Mouse (Mus musculus): ENCODE data around the gene Rab15. TPM values are rescaled to one million over a fixed set of nuclear protein-coding genes. Genes with fewer than 3 reads are reported as not detected.

Gene Rab15
- polyA plus RNA-seq, 1 experiment: 108 TPM

DNA sequence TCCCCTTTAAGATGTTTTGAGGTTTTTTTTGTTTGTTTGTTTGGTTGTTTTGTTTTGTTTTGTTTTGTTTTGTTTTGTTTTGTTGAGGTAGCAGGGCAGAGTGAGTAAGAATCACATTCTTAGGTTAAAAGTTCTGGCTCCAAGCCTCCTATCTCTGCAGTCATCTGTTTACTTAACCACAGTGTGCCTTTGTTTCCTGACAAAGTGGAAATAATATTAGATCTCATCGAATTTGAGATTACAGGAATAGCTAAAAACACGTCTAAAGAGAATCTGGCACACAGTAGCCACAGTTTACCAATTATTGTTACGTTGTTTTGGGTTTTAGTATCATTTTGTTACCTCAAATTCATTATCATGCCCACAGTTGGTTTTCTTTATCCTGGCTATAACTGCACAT, 48.1 kb downstream of the Rab15 start:
- DNase-seq: no peak
- Histone ChIP-seq H3K27ac (ENCODE audit: insufficient read depth, low read length) (no peak overlapping the region), H3K4me3 (replicated peaks; ENCODE audit: insufficient read depth, low read depth, low read length) (no peak overlapping the region), H3K4me1 (ENCODE audit: control insufficient read depth, insufficient read depth, low read length) (no peaks in the 10 kb centered on the region), H3K27me3 (ENCODE audit: control insufficient read depth, insufficient read depth, low read length) (no peaks in the 10 kb centered on the region)
- TF ChIP-seq CTCF (IDR thresholded peaks at IDR 0.05; ENCODE audit: borderline replicate concordance, insufficient read depth, low read depth, low read length) (no peak), POLR2A (IDR thresholded peaks at IDR 0.05; ENCODE audit: borderline replicate concordance, insufficient read depth, low read length) (no peak)
- 79% methylated on average over 3 of the region's 3 CpGs for WGBS

DNA sequence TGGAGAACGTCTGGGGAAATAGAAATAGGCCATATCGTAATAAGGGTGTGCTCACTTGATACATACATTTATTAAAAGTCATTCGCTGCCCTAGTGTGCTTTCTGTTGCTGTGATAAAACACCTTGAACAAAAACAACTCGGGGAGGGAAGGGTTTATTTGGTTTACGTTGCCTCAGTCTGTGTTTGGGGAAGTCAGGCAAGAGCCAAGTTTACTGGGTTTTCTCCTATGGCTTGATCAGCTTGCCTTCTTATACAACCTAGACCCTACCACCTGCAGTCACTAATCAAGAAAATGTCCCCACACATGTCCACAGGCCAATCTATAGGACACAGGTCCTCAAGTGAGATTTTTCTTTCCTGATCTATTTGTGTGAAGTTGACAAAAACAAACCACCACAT, 51.2 kb downstream of the Rab15 start:
- no peaks in the 10 kb centered on the region for H3K27me3 ChIP-seq (ENCODE audit: control insufficient read depth, insufficient read depth, low read length)
- no peak for DNase-seq
- no peaks in the 10 kb centered on the region for H3K4me1 ChIP-seq (ENCODE audit: control insufficient read depth, insufficient read depth, low read length)
- no peak overlapping the region for H3K4me3 ChIP-seq (replicated peaks; ENCODE audit: insufficient read depth, low read depth, low read length)
- no peak for TF ChIP-seq CTCF (IDR thresholded peaks at IDR 0.05; ENCODE audit: borderline replicate concordance, insufficient read depth, low read depth, low read length)
- no peak for TF ChIP-seq POLR2A (IDR thresholded peaks at IDR 0.05; ENCODE audit: borderline replicate concordance, insufficient read depth, low read length)
- WGBS: 90% methylated on average over 5 of the region's 5 CpGs
- H3K27ac ChIP-seq (ENCODE audit: insufficient read depth, low read length): no peak overlapping the region

DNA sequence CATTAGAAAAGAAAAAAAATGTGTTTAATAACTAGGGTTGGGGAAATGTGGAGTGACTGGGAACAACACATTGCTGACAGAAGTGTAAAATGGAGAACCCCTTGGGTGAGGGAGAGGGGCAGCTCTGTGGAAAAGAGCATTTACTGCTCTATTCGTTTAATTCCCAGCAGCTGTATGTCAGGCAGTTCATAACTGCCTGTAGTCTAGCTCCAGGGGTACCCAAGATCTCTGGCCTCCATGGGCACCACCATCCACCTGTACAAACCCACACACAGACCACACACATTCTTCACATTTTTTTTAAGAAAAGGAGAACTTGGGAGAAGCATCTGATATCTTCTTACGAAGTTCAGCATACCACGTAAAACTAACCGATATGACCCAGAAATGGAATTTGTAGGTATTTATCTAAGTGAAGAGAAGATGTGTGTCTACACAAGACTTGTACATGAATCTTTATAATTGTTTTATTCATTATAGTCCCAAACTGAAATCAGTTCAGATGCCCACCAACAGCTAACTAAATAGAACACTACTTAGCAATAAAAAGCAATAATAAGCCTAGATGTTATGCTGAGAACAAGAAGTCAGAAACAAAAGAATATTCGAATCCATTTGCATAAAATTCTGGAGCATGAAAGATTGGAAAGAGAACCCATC, 51.7 kb downstream of the Rab15 start:
- Histone ChIP-seq H3K4me3 (replicated peaks; ENCODE audit: insufficient read depth, low read depth, low read length) (no peak overlapping the region), H3K4me1 (ENCODE audit: control insufficient read depth, insufficient read depth, low read length) (0 out of 2 replicates have a peak, but pooled peaks cover 2% of the 10 kb centered on the region), H3K27ac (ENCODE audit: insufficient read depth, low read length) (no peak overlapping the region), H3K27me3 (ENCODE audit: control insufficient read depth, insufficient read depth, low read length) (no peaks in the 10 kb centered on the region)
- TF ChIP-seq CTCF (IDR thresholded peaks at IDR 0.05; ENCODE audit: borderline replicate concordance, insufficient read depth, low read depth, low read length) (no peak), POLR2A (IDR thresholded peaks at IDR 0.05; ENCODE audit: borderline replicate concordance, insufficient read depth, low read length) (no peak)
- no peak for DNase-seq
- WGBS: 88% methylated on average over 5 of the region's 5 CpGs

DNA sequence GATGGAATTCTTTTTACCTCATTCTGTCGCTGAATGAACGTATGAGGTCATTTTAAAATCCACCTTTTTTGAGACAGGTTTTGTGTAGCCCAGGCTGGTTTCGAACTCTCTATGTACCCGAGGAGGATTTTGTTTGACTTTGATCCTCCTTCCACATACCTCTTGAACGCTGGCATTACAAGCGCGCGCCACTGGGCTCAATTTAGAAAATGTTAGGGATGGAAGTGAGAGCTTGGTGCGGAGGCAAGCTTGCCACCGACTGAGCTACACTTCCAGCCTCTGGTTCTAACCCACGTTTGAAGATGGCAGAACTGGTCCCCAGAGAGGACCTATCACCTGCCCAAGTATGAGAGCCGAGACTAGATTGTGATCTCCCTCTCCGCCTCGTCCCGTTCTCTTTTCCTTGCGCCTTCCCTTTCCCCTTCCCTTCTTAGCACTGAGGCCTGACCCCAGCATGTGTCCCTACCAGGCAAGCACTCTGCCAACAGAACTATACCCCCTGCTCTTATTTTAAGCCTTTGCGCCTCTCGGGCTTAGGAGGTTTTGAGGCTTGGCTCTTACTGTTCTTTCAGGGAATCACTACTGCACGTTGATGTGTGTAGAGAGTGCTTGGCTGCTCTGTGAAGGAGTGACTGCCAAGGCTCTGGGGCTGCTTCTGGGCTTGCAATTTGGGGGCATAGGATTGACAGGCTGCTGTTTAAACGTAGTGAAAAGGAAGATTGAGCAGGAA, 56.6 kb downstream of the Rab15 start:
- Histone ChIP-seq H3K4me3 (replicated peaks; ENCODE audit: insufficient read depth, low read depth, low read length) (peak overlapping the region; percentile 76), H3K4me1 (ENCODE audit: control insufficient read depth, insufficient read depth, low read length) (0 out of 2 replicates have a peak, but pooled peaks cover 3% of the 10 kb centered on the region), H3K27ac (ENCODE audit: insufficient read depth, low read length) (peak overlapping the region; percentile 32; the same call in 1 of the 2 replicates), H3K27me3 (ENCODE audit: control insufficient read depth, insufficient read depth, low read length) (no peaks in the 10 kb centered on the region)
- TF ChIP-seq POLR2A (IDR thresholded peaks at IDR 0.05; ENCODE audit: borderline replicate concordance, insufficient read depth, low read length) (no peak), CTCF (IDR thresholded peaks at IDR 0.05; ENCODE audit: borderline replicate concordance, insufficient read depth, low read depth, low read length) (no peak)
- WGBS: 28% methylated on average over 20 of the region's 20 CpGs
- no peak for DNase-seq

DNA sequence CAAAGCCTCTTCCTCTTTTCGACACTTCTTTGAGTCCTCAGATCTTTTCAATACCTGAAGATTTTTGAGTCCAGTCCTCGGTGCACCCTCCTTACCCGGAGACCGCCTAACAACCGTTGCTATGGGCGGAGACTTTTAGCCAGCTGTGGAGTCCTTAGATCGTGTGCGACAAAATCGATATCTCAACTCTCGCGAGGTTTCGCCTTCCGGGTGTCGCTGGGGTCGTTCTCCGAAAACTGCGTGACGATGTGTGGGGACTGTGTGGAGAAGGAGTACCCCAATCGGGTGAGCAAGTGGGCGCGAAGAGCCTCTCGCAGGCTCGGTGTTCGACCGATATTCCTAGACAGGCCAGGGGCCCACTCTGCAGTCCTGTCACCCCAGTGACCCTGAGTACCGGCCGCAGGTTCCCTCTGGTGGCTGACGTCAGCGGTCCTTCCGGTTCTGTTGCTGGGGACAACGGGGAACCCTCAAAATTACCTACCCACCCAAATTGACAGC, 57.3 kb downstream of the Rab15 start, which contains the start of the genes Churc1 and Fntb:
Gene Churc1, plus strand, starts transcription at position 185 of the 498 bp plus-strand sequence.
Gene Fntb, plus strand, starts transcription at position 236 of the 498 bp plus-strand sequence.
- TF ChIP-seq CTCF (IDR thresholded peaks at IDR 0.05; ENCODE audit: borderline replicate concordance, insufficient read depth, low read depth, low read length) (no peak), POLR2A (IDR thresholded peaks at IDR 0.05; ENCODE audit: borderline replicate concordance, insufficient read depth, low read length) (peak; percentile 53; the same call in 1 of the 2 replicates)
- H3K27ac ChIP-seq (ENCODE audit: insufficient read depth, low read length): peak within 1 kb of the TSS; percentile 32

DNA sequence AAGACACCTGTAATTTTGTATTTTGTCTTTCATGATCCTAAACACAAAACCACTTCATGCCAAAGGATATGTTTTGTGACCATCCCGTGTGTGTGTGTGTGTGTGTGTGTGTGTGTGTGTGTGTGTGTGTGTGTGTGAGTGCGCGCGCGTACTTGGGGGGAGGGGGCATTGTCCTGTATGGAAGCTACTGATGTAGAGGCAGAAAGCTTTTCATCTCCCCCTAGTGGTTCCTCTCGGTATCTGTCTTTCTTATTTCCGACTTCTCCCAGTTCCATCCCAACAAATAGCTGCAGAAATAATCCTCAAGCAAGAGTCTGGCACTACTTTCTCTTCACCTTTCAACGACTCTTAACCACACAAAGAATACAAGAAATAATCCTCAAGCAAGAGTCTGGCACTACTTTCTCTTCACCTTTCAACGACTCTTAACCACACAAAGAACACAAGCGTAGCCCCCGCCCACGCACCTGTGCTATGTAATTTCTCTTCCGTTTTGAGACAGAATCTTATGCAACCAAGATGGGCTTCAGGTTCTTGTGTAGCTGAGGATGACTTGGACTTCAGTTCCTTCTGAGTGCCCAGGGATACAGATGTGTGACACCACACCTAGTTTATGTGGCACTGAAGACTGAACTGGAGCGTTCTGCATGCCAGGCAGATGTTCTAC, 69.9 kb downstream of the Rab15 start:
- Histone ChIP-seq H3K4me3 (replicated peaks; ENCODE audit: insufficient read depth, low read depth, low read length) (no peak overlapping the region), H3K27ac (ENCODE audit: insufficient read depth, low read length) (no peak overlapping the region), H3K4me1 (ENCODE audit: control insufficient read depth, insufficient read depth, low read length) (peaks cover 3% of the 10 kb centered on the region; the same call in 1 of the 2 replicates), H3K27me3 (ENCODE audit: control insufficient read depth, insufficient read depth, low read length) (no peaks in the 10 kb centered on the region)
- WGBS: 45% methylated on average over 14 of the region's 14 CpGs
- TF ChIP-seq CTCF (IDR thresholded peaks at IDR 0.05; ENCODE audit: borderline replicate concordance, insufficient read depth, low read depth, low read length) (peak; percentile 62; the same call in 1 of the 2 replicates), POLR2A (IDR thresholded peaks at IDR 0.05; ENCODE audit: borderline replicate concordance, insufficient read depth, low read length) (no peak)
- DNase-seq: peak; percentile 30 to 77

More for the DNA sequence above, 57.3 kb downstream of the Rab15 start, which contains the start of the genes Churc1 and Fntb:
- WGBS: under 1% methylated on average over 31 of the region's 31 CpGs
- Histone ChIP-seq H3K4me3 (replicated peaks; ENCODE audit: insufficient read depth, low read depth, low read length) (peak within 1 kb of the TSS; percentile 76), H3K4me1 (ENCODE audit: control insufficient read depth, insufficient read depth, low read length) (0 out of 2 replicates have a peak, but pooled peaks cover 3% of the 10 kb centered on the region), H3K27me3 (ENCODE audit: control insufficient read depth, insufficient read depth, low read length) (no peaks in the 10 kb centered on the region)
- DNase-seq: peak; percentile 81 to 85

DNA sequence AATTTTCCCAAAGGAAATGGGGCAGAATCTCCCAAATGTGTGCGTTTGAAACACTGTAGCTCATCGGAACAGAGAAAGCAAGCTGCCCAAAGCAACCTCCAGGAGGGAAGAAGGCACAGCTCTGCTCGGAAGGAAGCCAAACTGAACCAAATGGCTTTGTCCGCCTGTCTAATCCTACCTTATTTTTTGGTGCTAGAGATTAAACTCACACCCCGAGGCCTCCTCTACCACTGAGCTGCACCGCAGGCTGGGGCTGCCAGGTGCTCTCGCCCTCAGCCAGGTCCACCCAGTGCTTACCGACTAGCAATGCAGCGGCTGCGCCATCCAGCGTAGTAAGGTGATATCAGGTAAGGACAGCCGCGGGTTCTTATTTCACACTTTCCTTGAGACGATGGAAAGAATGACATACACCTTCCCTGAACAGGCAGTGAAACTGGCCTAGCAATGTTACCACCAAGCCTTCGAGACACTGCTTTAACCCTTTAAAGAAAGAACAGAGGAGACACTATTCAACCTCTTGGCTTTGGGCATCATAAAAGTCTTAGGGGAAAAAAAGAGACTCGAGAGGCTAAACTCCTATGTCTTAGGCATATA, 71.7 kb downstream of the Rab15 start:
- peak; percentile 58 to 71 for DNase-seq
- H3K27me3 ChIP-seq (ENCODE audit: control insufficient read depth, insufficient read depth, low read length): no peaks in the 10 kb centered on the region
- H3K4me1 ChIP-seq (ENCODE audit: control insufficient read depth, insufficient read depth, low read length): peaks cover 3% of the 10 kb centered on the region; the same call in 1 of the 2 replicates
- no peak overlapping the region for H3K4me3 ChIP-seq (replicated peaks; ENCODE audit: insufficient read depth, low read depth, low read length)
- no peak for TF ChIP-seq CTCF (IDR thresholded peaks at IDR 0.05; ENCODE audit: borderline replicate concordance, insufficient read depth, low read depth, low read length)
- no peak for TF ChIP-seq POLR2A (IDR thresholded peaks at IDR 0.05; ENCODE audit: borderline replicate concordance, insufficient read depth, low read length)
- WGBS: 59% methylated on average over 16 of the region's 16 CpGs
- H3K27ac ChIP-seq (ENCODE audit: insufficient read depth, low read length): no peak overlapping the region

Other genes with a start within 250 kb of the Rab15 start
- gene Sptb, start 112.4 kb downstream of the Rab15 start, polyA plus RNA-seq (2012; rRNA removed): 101 and 111 TPM in 2 replicates
- gene Churc1, start 57.4 kb downstream of the Rab15 start, polyA plus RNA-seq (2012; rRNA removed): 79.9 and 86.0 TPM in 2 replicates
- 55.9 and 61.3 TPM in 2 replicates for gene Fntb, start 57.3 kb downstream of the Rab15 start, polyA plus RNA-seq (2012; rRNA removed)
- 2.5 and 3.4 TPM in 2 replicates for gene Gpx2, start 27.4 kb downstream of the Rab15 start, polyA plus RNA-seq (2012; rRNA removed)
- gene Max, start 139.3 kb upstream of the Rab15 start, polyA plus RNA-seq (2012; rRNA removed): 90.7 and 93.6 TPM in 2 replicates